Mouse (Mus musculus) NIH3T3 (cell line): ENCODE results near the gene Fam117a.
"Not testable (repeated sequence)": the region's sequence is repeated elsewhere in the genome, so short reads cannot be mapped to it uniquely, and the experiment has no call there.

Experiments used
- DNase-seq: peaks from one replicate; pipeline ENCODE4 v3.0.0-alpha.2; 2012; ENCODE audit warnings: low read depth

The Fam117a gene

DNA sequence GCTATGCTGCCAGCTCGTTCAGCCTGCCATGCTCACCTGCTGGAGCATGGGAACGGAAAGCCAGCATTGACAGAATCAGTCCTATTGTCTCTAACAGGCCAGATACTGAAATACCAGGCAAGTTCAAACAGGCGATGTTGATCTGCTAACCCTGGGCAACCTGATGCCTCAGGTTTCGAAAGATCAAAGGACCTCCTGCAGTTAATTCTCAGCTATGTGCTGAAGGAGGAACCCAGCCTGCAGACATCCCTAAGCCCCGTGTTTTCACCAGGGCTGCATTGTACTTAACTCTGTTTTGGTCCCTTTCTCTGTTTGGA, 56.6 kb downstream of the Fam117a start:
- DNase-seq, result no peak

DNA sequence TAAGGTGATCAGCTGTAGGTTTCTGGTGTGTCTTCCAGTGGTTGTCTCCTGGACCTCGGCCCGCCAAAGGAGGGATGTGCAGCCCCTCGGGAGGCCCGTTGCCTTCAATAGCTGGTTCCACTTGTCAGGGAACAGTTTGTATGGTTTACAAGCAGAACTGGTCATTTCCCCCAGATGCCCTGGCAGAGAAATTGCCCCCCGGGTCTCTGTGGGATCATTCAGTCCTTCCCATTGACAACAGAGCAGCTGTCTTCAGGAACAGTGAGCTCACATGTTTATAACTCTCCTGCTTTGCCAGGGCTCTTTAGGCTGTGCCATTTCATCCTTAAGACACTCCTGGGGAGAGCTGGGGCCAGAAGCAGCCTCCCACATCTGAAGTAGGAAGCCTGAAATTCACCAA, 57.3 kb downstream of the Fam117a start:
- DNase-seq, result no peak

DNA sequence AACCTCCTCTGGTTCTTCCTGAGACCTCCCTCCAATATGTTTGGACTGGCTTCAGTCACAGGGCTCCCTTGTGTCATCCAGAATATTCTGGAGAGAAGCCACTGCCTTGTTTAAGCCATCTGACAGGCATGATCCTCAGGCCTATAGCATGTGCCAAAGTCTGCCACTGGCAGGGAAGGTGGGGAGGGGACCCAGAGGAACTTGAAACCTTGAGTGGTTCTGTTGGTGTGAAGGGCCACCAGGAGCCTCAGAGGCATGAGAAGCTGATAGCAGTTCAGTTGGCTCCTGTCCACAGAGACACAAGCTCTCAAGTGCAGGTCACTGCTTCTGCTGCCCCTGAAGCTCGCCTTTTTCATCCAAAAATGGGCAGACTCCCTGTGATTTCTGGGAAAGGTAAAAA, 59.7 kb downstream of the Fam117a start:
- no peak for DNase-seq

DNA sequence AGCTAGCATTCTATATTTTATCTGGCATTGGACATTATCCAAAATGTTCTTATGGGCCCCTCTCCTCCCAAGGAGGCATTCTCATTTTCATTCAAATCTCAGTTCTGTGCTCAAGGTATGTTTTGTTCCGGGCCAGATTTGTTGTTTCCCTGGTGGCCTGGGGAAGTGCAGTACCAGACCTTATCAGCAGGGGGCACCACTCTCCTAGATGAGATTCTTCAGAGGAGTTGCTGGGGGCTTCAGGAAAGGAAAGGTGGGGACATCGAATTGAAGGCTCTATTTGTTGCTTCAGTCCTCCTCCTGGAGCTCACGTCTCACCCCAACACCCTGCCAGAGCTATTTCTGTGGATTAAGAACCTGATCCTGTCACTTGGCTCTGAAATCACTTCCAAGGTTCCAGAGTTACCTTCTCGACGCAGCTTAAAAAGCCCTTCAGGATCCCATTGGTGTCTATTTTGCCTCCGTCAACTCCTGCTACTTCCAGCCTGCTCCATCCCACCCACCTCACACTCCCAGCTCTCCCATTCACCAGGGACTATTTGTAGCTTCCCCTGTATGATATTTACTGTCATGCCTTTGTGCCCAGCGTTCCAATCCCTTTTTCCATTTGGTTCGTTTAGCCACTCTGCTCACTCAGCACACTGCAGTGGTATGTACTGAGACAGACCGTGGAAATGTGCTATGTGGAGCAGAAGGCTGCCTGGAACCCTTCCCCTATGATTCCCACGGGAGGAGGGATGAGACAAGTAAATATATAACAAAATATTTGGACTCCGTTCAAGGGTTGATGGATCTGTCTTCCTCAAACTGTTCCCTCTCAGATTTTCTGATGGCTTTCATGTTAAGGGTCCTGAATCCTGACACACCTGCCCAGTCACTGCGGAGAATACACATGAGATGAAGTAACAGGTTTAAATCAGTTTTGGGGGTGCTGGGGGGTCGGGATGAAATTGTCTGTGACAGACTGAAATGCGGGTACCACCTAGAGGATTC, 61.3 kb downstream of the Fam117a start:
- peak; percentile 83 for DNase-seq

DNA sequence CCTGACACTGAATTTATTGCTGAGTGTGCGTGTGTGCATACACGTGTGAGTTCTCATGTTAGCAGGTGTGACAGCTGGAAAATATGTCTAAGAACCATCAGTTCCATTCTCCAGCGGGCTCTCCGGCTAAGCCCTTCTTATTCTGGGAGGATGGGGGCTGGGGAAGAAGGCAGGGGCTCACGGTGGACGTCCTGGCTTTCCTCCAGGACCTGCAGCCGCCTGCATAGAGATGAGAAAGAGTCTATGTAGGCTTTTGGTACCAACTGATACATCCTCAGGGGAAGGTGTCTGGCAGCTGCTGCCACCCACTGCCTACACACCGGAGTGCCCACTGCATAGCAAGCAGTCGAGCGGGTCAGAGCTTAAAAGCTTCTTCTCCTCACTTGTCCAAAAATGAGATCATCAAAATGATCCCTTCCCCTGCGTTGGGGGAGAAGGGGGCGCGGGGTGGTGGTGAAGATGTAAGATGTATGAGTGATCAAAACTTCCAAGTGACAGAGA, 62.8 kb downstream of the Fam117a start:
- no peak for DNase-seq

DNA sequence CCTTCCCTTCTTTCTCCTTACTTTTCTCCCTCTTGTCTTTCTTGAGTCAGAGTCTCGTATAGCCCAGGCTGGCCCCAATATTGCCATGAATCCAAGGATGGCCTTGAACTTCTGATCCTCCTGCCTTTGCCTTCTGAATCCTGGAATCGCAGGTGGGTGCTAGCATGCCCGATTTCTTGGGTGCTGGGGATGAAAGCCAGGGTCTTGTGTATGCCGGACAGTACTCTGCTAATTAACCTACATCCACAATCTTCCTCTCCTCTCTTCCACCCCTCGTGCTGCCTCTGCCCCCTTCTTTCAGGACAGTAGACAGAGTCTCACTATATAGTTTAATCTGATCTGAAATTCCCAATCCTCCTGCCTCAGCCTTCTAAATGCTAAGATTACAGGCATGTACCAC, 64.8 kb downstream of the Fam117a start:
- no peak for DNase-seq

DNA sequence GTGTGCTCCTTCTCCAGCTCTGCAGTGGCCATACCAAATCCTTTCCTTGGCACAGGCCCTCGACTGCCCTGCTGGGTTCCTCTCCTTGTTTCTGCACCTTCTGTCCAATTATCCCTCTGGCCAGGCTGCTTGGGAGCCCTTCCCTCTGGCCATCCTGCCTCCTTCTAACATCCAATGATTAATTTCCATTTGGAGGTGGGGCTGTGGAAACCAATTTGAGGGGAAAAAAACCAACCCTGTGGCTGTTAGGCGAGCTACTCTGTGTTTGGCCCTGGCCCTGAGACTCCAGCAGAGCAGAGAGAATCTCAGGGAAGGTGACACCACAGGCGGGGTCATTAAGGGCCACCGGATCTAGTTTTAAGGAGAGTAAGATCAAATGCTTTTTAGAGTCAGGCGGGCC, 65.4 kb downstream of the Fam117a start:
- DNase-seq, result peak; percentile 64

DNA sequence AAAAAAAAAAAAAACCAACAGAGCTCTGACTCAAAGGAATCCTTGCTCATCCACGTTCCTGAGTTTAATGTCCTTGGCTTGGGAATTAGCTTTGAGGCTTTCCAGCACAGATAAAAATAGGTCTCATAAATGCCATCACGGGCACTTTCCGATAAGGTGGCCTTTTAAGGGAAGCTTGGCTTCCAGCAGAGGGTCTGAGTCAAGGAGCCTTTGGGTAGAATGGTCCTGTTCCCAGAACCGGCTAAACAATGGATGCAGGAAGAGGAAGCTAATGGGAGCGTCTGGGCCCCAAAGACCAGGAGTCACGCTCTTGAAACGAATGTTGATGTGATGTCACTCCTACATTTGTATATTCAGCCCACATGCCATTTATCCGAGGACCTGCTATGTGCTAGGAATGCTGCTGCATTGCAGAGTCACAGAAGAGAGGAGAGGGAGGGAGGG, 65.9 kb downstream of the Fam117a start:
- peak; percentile 68 for DNase-seq

DNA sequence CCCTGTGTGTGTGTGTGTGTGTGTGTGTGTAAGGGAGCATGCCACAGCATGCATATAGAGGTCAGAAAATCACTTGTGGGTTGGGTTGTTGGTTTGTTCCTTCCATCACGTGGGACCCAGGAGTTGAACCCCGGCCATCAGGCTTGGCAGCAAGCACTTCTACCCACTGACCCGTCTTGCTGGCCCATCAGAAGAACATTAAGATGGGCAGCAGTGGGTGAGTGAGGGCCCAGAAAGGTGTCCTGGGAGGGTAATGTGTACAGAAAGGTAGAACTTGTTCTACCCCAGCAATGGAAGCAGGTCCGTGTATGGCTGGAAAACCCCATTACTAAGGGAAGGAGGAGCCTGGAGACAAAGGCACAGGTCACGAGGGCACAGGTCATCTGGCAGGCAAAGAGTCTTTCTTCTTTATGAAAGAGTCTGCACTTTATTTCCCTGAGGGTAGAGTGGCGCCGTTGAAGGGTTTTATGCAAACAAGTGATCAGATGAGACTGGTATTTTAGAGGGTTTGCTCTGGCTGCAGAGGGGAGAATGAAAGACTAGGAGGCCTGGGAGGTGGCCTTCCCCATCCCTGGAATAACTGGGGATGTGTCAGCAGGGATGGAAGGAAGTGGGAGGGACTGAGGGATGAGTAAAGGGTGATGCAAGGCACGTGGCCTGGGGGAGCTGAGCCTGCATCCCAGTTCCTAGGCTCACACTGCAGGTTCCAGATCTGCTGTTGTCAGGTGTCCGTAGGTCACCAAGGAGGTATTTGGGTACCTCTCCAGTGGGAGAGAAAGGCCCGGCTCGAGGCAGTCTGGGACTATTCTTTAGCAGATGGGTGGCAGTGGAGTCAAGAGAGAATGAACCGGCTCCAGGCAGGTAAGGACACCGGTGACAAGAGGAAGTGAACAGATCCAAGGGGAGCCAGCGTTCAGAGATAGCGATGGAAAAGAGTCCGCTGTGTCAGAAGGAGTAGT, 66.8 kb downstream of the Fam117a start:
- DNase-seq, result peak; percentile 81

DNA sequence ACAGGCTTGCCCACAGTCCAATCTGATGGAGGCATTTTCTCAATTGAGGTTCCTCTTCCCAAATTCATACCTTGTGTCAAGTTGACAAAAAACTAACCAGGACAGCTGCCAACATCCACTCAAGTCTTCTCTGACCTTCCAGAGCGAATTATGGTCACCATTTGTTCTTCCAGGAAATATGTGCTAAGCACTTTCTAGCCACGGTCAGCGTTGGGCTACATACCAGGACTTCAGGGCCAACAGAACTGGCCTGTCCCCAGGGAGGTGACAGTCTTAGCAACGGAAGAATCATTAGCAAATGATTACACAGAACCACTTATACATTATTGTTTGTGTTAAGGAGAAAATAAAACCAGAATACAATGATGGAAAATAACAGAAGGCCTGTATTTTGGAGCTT, 69.0 kb downstream of the Fam117a start:
- no peak for DNase-seq

DNA sequence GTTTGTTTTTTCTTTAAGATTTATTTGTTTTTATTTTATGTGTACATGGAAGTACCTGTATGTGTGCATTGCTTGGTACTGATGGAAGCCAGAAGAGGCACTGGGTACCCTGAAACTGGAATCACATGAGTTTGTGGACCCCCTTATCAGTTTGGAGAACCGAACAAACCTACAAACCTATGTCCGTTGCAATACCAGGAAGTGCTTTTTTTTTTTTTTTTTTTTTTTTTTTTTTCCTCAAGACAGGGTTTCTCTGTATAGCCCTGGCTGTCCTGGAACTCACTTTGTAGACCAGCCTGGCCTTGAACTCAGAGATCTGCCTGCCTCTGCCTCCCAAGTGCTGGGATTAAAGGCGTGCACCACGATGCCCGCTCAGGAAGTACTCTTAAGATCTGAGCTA, 69.6 kb downstream of the Fam117a start:
- not testable (repeated sequence) for DNase-seq

DNA sequence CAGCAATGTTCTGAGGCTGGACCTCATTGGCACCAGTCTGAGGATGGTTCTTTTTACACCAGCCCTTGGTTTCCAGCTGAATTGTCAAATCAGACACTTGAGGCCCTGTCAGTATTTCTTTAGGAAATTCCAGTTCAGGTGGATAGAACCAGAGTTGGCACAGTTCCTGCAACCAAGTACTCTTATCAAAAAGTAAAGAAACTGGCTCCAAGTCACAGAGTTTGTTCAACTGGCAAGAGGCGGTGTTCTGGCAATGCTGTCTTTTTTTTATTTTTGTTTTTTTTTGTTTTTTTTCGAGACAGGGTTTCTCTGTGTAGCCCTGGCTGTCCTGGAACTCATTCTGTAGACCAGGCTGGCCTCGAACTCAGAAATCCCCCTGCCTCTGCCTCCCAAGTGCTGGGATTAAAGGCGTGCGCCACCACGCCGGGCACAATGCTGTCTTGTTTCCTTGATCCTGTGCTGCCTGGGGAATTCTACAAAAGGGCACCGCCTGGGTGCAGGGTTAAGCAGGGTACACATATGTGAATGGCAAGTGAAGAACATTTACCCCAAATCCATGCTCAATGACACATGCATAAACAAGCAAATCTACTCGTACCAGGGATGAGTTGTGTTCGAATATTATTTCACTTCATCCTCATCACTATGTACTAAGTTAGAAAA, 72.8 kb downstream of the Fam117a start:
- DNase-seq, result no peak

DNA sequence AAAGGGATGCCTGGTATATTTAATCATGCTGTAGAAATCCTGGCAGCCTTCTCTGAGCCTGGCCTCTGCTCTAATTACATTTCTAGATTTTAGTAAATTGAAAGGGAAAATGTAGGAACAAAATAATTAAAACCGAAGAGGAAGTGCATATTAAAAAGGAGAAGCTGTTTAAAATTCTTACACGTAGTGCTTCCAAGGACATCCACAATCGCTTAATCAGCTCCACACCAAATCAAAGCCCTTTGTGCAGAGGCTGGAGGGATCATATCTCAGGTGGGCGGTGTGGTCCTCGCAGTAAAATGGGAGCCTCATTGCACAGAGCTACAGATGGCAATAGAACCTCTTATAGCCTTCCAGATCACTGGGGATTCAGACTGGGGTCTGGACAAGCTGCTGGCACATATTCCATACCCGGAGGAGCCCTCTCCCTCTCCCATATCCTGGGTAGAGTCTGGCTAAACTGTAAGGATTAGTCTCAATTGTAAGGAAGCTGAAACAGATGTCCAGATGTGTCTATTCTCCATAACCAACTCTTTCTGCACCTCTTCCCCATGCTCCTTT, 74.7 kb downstream of the Fam117a start:
- no peak for DNase-seq

DNA sequence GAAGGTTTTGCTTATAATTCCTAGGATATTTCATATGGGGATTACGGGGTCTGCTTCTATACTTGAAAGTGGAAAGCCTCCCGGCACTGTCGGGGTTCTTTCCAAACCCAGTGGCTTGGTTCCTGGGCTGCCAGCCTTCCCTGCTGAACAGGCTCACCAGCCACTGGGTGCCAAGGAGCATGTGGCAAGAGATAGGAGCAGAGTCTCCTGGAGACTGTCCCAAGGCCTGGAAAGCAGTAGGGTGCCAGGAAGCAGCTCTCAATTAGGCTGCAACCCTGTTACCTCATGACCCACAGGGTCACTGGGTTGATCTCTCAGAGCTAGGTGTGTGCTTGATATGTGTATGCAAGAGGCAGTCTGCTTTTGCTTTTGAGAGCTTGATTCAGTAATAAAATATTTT, 75.8 kb downstream of the Fam117a start:
- DNase-seq, result no peak

DNA sequence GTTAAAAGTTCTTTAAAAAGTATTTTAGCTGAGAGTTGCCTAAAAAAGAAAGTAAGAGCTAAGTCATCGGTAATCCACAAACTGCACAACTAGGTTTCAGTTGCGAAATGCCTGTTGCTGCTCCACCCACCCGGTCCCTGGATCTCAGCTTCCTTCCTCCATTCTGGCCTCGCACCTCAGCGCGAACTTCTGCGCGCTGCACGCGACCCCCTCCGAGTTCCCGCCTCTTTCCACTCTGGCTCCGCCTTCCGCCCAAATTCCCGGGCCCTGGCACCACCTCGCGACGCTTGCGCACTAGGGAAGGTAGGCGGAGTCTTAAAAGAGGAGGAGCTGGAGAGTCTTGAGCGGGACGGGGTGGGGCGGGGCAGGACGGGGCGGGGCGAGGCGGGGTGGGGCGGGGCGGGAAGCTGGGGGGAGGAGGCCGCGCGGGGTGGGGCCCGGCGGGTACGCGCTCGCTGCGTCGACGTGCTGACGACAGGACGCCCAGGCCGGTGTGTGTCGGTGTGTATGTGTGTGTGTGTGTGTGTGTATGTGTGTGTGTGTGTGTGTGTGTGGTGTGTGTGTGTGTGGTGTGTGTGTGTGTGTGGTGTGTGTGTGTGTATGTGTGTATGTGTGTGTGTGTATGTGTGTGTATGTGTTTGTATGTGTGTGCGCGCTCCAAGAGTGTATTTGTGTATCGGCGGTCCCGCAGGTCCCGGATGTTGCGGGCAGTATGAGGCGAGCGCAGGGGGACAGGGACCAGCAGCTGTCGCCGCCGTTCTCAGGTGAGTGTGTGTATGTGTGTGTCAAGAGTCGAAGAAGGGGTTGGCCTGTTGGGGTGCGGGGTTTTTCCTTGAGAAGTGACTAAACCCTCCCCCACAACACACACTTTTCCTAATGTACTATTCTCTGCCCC, 77.1 kb downstream of the Fam117a start, which contains the start of gene Spop:
Spop (plus strand) TSS at position 440 of the 895 bp plus-strand sequence.
- DNase-seq, result peak; percentile 98

DNA sequence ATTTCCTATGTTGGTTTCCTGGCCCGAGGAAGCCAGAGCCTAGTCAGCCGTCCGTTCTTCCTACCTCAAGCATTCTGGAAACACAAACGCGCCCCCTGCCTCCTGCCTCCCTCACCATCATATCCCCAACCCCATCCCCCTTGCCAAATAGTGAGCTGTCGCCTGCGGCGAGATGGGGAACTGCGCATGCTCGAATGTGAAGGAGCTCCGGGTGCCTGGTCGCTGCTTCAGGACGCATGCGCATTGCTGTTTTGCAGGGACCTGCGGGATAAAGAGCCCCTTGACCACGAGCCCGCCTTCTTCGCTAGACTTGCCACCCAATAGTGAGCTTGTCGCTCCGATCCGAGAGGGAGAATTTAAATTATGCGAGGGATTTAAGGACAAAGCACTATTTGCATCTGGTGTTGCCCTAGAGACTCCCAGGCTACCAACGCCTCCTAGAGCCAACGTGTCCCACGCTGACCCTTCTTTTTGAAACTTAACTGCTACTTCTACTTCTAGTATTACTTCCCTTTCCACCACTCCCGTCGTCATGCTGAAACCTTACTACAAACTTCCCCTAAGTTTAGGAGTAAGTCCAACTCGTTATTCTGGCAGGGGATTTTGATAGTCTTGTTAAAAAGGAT, 77.8 kb downstream of the Fam117a start:
- peak; percentile 98 for DNase-seq

DNA sequence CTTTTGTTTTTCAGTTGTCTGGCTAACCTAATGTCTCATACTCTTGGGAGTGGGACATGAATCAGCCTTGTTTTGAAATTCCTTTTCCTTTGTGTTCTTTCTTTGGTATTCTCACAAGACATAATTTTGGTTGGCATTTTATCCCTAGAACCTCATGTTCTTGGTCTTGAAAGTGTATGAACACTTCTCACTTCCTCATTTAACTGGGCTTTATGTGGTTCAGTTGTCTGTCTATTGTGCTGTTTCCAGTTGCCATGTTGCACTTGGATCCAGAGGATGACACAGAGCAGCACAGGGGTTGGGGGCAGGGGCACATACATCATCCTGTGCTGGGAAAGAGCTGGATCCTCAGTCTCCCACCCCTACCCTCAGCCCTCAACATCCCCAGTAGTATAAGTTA, 79.1 kb downstream of the Fam117a start:
- no peak for DNase-seq

DNA sequence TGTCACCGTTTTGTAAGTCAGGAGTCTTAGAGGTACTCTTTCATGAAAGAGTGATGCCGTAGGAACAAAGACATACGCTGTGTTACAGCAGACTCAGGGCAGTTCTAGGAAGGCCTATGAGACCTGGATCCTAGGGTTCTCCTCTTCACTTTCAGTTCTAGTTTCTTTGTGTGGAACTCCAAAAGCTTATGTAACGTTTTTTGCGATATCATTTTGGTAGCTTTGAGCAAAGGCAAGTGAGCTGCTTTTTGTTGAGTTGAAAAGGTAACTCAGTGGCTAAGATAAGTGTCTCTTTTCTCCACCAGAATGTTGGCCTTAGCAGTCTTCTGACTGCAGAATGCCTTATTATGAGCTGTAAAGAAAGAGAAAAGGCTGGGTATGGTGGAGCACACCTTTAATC, 80.5 kb downstream of the Fam117a start:
- no peak for DNase-seq

DNA sequence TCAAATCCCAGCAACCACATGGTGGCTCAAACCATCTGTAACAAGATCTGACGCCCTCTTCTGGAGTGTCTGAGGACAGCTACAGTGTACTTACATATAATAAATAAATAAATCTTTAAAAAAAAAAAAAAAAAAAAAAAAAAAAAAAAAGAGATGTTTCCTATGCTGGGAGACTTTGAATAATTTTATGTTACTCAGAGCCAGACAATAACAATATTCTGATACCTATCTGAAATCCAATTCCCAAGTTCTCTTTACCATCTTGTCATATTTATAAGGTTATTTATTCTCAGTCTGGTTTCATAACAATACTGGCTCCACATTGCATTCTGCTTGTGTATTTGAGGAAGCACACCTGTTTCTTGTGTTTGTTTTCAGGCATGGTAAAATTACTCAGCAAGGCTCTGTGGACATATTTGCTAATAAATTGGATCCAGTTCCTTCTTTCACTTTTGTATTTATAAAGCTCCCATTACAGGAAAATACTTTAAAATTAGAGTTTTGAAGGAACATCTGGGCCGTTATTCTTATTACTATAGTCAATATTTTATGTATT, 84.1 kb downstream of the Fam117a start:
- no peak for DNase-seq

DNA sequence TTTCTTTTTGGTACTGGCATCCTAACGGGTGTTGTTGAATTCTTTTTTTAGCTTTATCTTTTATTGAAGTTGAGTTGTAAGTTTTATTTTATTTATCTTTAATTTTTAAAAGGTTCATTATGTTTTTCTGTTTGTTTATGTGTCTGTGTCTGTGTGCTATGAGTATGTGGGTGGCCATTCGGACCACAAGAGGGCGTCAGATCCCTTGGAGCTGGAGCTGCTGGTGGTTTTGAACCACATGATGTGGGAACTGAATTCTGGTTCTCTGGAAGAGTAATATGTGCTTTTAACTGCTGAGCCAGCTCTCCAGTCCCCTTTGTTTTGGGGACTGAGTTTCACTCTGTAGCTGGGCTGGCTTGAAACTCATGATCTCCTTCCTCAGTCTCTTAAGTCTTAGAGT, 86.7 kb downstream of the Fam117a start:
- peak; percentile 23 for DNase-seq
